Mouse (Mus musculus): ENCODE measurements around the gene Fam241b. TPM values are rescaled to one million over a fixed set of nuclear protein-coding genes. Genes with fewer than 3 reads are reported as not detected.

The Fam241b gene
- 0.63 and 1.1 TPM in 2 replicates for polyA plus RNA-seq (2016; fragmentation: Nextera tagmentation; extraction: Ambion mirVana)

- Histone ChIP-seq H3K9me3 (replicated peaks) (no peaks in the 10 kb centered on the region), H3K4me3 (no peak within 1 kb of the TSS), H3K36me3 (no peaks in the 10 kb centered on the region), H3K9ac (no peak within 1 kb of the TSS), H3K4me2 (no peak within 1 kb of the TSS), H3K27me3 (replicated peaks) (0 out of 2 replicates have a peak, but pooled peaks cover 3% of the 10 kb centered on the region), H3K27ac (no peak within 1 kb of the TSS), H3K4me1 (no peaks in the 10 kb centered on the region)
- 50% methylated on average over 8 of the region's 8 CpGs for WGBS (ENCODE audit: insufficient replicate concordance)
- ATAC-seq = no peak
Observed at GRCm38 (mm10) chr10:62143820-62144219, at the start of gene Fam241b. TSS of gene Fam241b (minus strand) at chr10:62143920.

GRCm38 (mm10) chr10:62192701-62193157 lies 49.0 kb upstream of the Fam241b start:
- H3K36me3 ChIP-seq = no peaks in the 10 kb centered on the region
- H3K27ac ChIP-seq = no peak overlapping the region
- ATAC-seq = no peak
- H3K9me3 ChIP-seq (replicated peaks) = no peaks in the 10 kb centered on the region
- no peaks in the 10 kb centered on the region for H3K27me3 ChIP-seq (replicated peaks)
- no peak overlapping the region for H3K9ac ChIP-seq
- peaks cover 27% of the 10 kb centered on the region for H3K4me1 ChIP-seq
- no peak overlapping the region for H3K4me3 ChIP-seq
- no peak overlapping the region for H3K4me2 ChIP-seq
- WGBS (ENCODE audit: insufficient replicate concordance) = 61% methylated on average over 9 of the region's 9 CpGs

GRCm38 (mm10) chr10:62190821-62191220 lies 47.1 kb upstream of the Fam241b start:
- no peak for ATAC-seq
- H3K4me1 ChIP-seq = peaks cover 29% of the 10 kb centered on the region
- 0 out of 2 replicates have a peak, but pooled peaks cover 7% of the 10 kb centered on the region for H3K27me3 ChIP-seq (replicated peaks)
- H3K27ac ChIP-seq = no peak overlapping the region
- no peak overlapping the region for H3K4me2 ChIP-seq
- no peak overlapping the region for H3K9ac ChIP-seq
- H3K9me3 ChIP-seq (replicated peaks) = no peaks in the 10 kb centered on the region
- H3K4me3 ChIP-seq = no peak overlapping the region
- H3K36me3 ChIP-seq = no peaks in the 10 kb centered on the region
- 83% methylated on average over 7 of the region's 7 CpGs for WGBS (ENCODE audit: insufficient replicate concordance)

GRCm38 (mm10) chr10:62189910-62190309 lies 46.2 kb upstream of the Fam241b start:
- H3K4me1 ChIP-seq = peaks cover 26% of the 10 kb centered on the region
- no peaks in the 10 kb centered on the region for H3K36me3 ChIP-seq
- H3K4me2 ChIP-seq = no peak overlapping the region
- H3K27ac ChIP-seq = no peak overlapping the region
- H3K9ac ChIP-seq = no peak overlapping the region
- no peaks in the 10 kb centered on the region for H3K9me3 ChIP-seq (replicated peaks)
- 0 out of 2 replicates have a peak, but pooled peaks cover 8% of the 10 kb centered on the region for H3K27me3 ChIP-seq (replicated peaks)
- ATAC-seq = no peak
- 50% methylated on average over 4 of the region's 4 CpGs for WGBS (ENCODE audit: insufficient replicate concordance)
- no peak overlapping the region for H3K4me3 ChIP-seq

GRCm38 (mm10) chr10:62189303-62189702 lies 45.6 kb upstream of the Fam241b start:
- Histone ChIP-seq H3K27ac (no peak overlapping the region), H3K9ac (no peak overlapping the region), H3K4me3 (no peak overlapping the region), H3K27me3 (replicated peaks) (peaks cover 11% of the 10 kb centered on the region; the same call in 1 of the 2 replicates), H3K9me3 (replicated peaks) (no peaks in the 10 kb centered on the region), H3K4me2 (no peak overlapping the region), H3K4me1 (peaks cover 26% of the 10 kb centered on the region), H3K36me3 (no peaks in the 10 kb centered on the region)
- ATAC-seq = no peak
- 45% methylated on average over 3 of the region's 3 CpGs for WGBS (ENCODE audit: insufficient replicate concordance)

GRCm38 (mm10) chr10:62186882-62187281 lies 43.2 kb upstream of the Fam241b start:
- Histone ChIP-seq H3K36me3 (no peaks in the 10 kb centered on the region), H3K4me2 (no peak overlapping the region), H3K4me1 (peaks cover 26% of the 10 kb centered on the region), H3K9ac (no peak overlapping the region), H3K27ac (no peak overlapping the region), H3K9me3 (replicated peaks) (no peaks in the 10 kb centered on the region), H3K27me3 (replicated peaks) (peaks cover 16% of the 10 kb centered on the region), H3K4me3 (no peak overlapping the region)
- peak; percentile 64 for ATAC-seq
- WGBS (ENCODE audit: insufficient replicate concordance) = 19% methylated on average over 7 of the region's 7 CpGs

GRCm38 (mm10) chr10:62183053-62183452 lies 39.3 kb upstream of the Fam241b start:
- Histone ChIP-seq H3K27ac (no peak overlapping the region), H3K4me3 (no peak overlapping the region), H3K27me3 (replicated peaks) (peaks cover 16% of the 10 kb centered on the region), H3K36me3 (no peaks in the 10 kb centered on the region), H3K9ac (no peak overlapping the region), H3K4me1 (peaks cover 5% of the 10 kb centered on the region), H3K9me3 (replicated peaks) (no peaks in the 10 kb centered on the region), H3K4me2 (no peak overlapping the region)
- 2% methylated on average over 10 of the region's 10 CpGs for WGBS (ENCODE audit: insufficient replicate concordance)
- ATAC-seq = peak; percentile 40; the same call in 1 of the 2 replicates

- no peak for ATAC-seq
- H3K9ac ChIP-seq = no peak overlapping the region
- H3K4me2 ChIP-seq = no peak overlapping the region
- 59% methylated on average over 6 of the region's 6 CpGs for WGBS (ENCODE audit: insufficient replicate concordance)
- no peaks in the 10 kb centered on the region for H3K9me3 ChIP-seq (replicated peaks)
- no peaks in the 10 kb centered on the region for H3K36me3 ChIP-seq
- no peaks in the 10 kb centered on the region; the same call in 1 of the 2 replicates for H3K4me1 ChIP-seq
- no peak overlapping the region for H3K4me3 ChIP-seq
- H3K27ac ChIP-seq = no peak overlapping the region
- H3K27me3 ChIP-seq (replicated peaks) = peaks cover 16% of the 10 kb centered on the region
Observed at GRCm38 (mm10) chr10:62182471-62183014, 38.8 kb upstream of the Fam241b start.

GRCm38 (mm10) chr10:62181701-62182100 lies 38.0 kb upstream of the Fam241b start:
- no peak overlapping the region for H3K4me3 ChIP-seq
- no peak overlapping the region for H3K9ac ChIP-seq
- ATAC-seq = no peak
- H3K36me3 ChIP-seq = no peaks in the 10 kb centered on the region
- H3K27ac ChIP-seq = no peak overlapping the region
- no peaks in the 10 kb centered on the region for H3K9me3 ChIP-seq (replicated peaks)
- 36% methylated on average over 3 of the region's 3 CpGs for WGBS (ENCODE audit: insufficient replicate concordance)
- H3K4me2 ChIP-seq = no peak overlapping the region
- H3K4me1 ChIP-seq = no peaks in the 10 kb centered on the region
- peaks cover 16% of the 10 kb centered on the region for H3K27me3 ChIP-seq (replicated peaks)

GRCm38 (mm10) chr10:62179944-62180343 lies 36.2 kb upstream of the Fam241b start:
- Histone ChIP-seq H3K4me3 (no peak overlapping the region), H3K36me3 (no peaks in the 10 kb centered on the region), H3K4me2 (no peak overlapping the region), H3K27ac (no peak overlapping the region), H3K9ac (no peak overlapping the region), H3K27me3 (replicated peaks) (peaks cover 13% of the 10 kb centered on the region), H3K4me1 (no peaks in the 10 kb centered on the region), H3K9me3 (replicated peaks) (no peaks in the 10 kb centered on the region)
- no peak for ATAC-seq
- WGBS (ENCODE audit: insufficient replicate concordance) = 57% methylated on average over 3 of the region's 3 CpGs

- 62% methylated on average over 15 of the region's 15 CpGs for WGBS (ENCODE audit: insufficient replicate concordance)
- ATAC-seq = no peak
Observed at GRCm38 (mm10) chr10:62174533-62175313, 31.0 kb upstream of the Fam241b start.

GRCm38 (mm10) chr10:62173941-62174448 lies 30.3 kb upstream of the Fam241b start:
- Histone ChIP-seq H3K27ac (no peak overlapping the region), H3K9ac (no peak overlapping the region), H3K27me3 (replicated peaks) (peaks cover 19% of the 10 kb centered on the region; the same call in 1 of the 2 replicates), H3K4me3 (no peak overlapping the region), H3K36me3 (no peaks in the 10 kb centered on the region), H3K9me3 (replicated peaks) (no peaks in the 10 kb centered on the region), H3K4me1 (no peaks in the 10 kb centered on the region), H3K4me2 (no peak overlapping the region)
- 36% methylated on average over 9 of the region's 9 CpGs for WGBS (ENCODE audit: insufficient replicate concordance)
- ATAC-seq = no peak

More at GRCm38 (mm10) chr10:62174533-62175313, 31.0 kb upstream of the Fam241b start:
- Histone ChIP-seq H3K27ac (no peak overlapping the region), H3K36me3 (no peaks in the 10 kb centered on the region), H3K9ac (no peak overlapping the region), H3K4me3 (no peak overlapping the region), H3K4me1 (no peaks in the 10 kb centered on the region), H3K9me3 (replicated peaks) (no peaks in the 10 kb centered on the region), H3K4me2 (no peak overlapping the region), H3K27me3 (replicated peaks) (peaks cover 19% of the 10 kb centered on the region; the same call in 1 of the 2 replicates)
